Mouse (Mus musculus): ENCODE measurements around the gene Sbno2. TPM values are rescaled to one million over a fixed set of nuclear protein-coding genes. Genes with fewer than 3 reads are reported as not detected.

Gene Sbno2
- polyA plus RNA-seq (2017; shearing (Covaris generic)): 59.4 TPM

GRCm38 (mm10) chr10:80105460-80105859 is at the start of gene Sbno2:
Gene Sbno2 (minus strand): TSS chr10:80105571.

GRCm38 (mm10) chr10:80147719-80148601 is 42.6 kb upstream of the Sbno2 start, which contains the start of gene Midn:
Gene Midn (plus strand): TSS chr10:80148272.

GRCm38 (mm10) chr10:80140666-80141035 is 35.3 kb upstream of the Sbno2 start, which contains the start of gene Cbarp:
Gene Cbarp (minus strand): TSS chr10:80140835.

DNA sequence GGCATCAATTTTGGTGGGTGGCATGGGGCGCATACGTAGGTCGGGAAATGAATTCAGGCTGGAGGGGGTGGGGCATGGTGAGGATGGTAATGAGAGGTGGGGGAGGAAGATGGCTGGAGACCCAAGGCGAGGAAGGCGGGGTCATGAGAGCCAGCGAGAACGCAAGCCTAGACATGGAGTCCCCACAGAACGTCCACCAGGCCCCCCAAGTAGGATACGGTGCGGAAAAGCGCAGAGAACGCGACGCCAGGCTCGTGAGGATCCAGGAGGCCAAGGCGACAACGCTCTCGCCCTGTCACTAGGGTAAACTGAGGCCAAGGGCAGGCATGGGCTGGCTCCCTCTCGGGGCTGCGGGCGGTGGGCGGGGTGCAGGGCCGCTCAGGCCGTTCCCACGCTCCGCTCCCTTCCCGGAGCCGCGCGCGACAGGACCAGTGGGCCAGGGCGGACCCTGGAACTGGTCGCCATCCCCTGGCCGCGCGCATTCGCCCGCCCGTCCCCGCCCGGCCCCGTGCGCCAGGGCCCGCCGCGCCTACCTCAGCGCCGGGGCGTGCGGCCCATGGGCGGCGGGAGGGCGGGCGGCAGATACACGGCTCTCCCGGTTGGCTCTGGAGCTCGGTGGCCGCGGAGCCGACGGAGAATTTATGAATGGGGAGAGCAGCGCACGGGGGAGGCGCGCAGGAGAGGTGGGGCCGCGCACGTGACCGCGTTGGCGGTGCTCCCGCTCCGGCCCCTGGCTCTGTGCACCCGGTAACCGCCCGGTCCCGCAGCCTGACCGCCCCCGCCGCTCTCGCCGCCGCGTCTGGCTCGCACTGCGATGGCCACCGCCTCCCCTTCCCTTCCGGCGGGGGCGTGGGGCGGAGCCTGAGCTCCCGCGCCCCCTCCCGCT is 33.4 kb upstream of the Sbno2 start, which contains the start of gene Atp5d:
Gene Atp5d, plus strand, starts transcription at position 80 of the 886 bp plus-strand sequence.

GRCm38 (mm10) chr10:80115290-80115943 is 10.0 kb upstream of the Sbno2 start, which contains the start of gene Stk11:
Gene Stk11 (plus strand): TSS chr10:80115803.

GRCm38 (mm10) chr10:80047041-80047565 is 58.3 kb downstream of the Sbno2 start, which contains the start of gene Gpx4:
Gene Gpx4 (plus strand): TSS chr10:80047166.

GRCm38 (mm10) chr10:80039559-80039979 is 65.8 kb downstream of the Sbno2 start, which contains the start of gene Polr2e:
Gene Polr2e (minus strand): TSS chr10:80039795.

DNA sequence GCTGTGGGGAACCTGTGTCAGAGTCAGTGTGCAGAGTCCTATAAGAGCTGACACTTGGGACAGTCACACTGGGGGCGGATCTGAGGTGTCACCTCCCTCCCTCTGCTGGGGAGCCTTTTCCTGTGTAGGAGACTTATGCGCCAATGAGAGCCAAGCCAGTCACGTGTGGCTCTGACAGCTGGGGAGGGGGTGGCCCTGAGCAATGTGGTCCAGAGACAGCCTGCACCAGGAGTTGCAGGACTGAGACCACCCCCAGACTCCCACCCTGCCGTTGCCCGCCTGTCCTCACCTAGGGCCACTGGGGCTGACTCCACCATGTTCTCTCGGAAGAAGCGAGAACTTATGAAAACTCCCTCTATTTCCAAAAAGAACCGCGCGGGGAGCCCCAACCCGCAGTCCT is 88.9 kb downstream of the Sbno2 start, which contains the start of gene Arhgap45:
Gene Arhgap45, plus strand, starts transcription at position 143 of the 400 bp plus-strand sequence.

Other genes starting within 250 kb of the Sbno2 start
- not detected for gene Prtn3, start 231.1 kb downstream of the Sbno2 start, polyA plus RNA-seq (2017; shearing (Covaris generic))
- 4.5 TPM for gene Plppr3, start 230.9 kb downstream of the Sbno2 start, polyA plus RNA-seq (2017; shearing (Covaris generic))
- gene Elane, start 219.3 kb downstream of the Sbno2 start, polyA plus RNA-seq (2017; shearing (Covaris generic)): not detected
- not detected for gene Cfd, start 214.7 kb downstream of the Sbno2 start, polyA plus RNA-seq (2017; shearing (Covaris generic))
- 40.9 TPM for gene Med16, start 196.6 kb downstream of the Sbno2 start, polyA plus RNA-seq (2017; shearing (Covaris generic))
- gene Gm26602, start 194.7 kb downstream of the Sbno2 start, polyA plus RNA-seq (2017; shearing (Covaris generic)): 23.3 TPM
- gene Kiss1r, start 188.6 kb downstream of the Sbno2 start, polyA plus RNA-seq (2017; shearing (Covaris generic)): 0.50 TPM
- 193 TPM for gene R3hdm4, start 184.4 kb downstream of the Sbno2 start, polyA plus RNA-seq (2017; shearing (Covaris generic))
- 9.6 TPM for gene Arid3a, start 178.5 kb downstream of the Sbno2 start, polyA plus RNA-seq (2017; shearing (Covaris generic))
- gene Wdr18, start 145.4 kb downstream of the Sbno2 start, polyA plus RNA-seq (2017; shearing (Covaris generic)): 73.4 TPM
- not detected for gene Grin3b, start 134.9 kb downstream of the Sbno2 start, polyA plus RNA-seq (2017; shearing (Covaris generic))
- gene Tmem259, start 121.2 kb downstream of the Sbno2 start, polyA plus RNA-seq (2017; shearing (Covaris generic)): 32.9 TPM
- gene Cnn2, start 117.0 kb downstream of the Sbno2 start, polyA plus RNA-seq (2017; shearing (Covaris generic)): 937 TPM
- gene Abca7, start 109.1 kb downstream of the Sbno2 start, polyA plus RNA-seq (2017; shearing (Covaris generic)): 60.9 TPM
- 916 TPM for gene Arhgap45, start 88.9 kb downstream of the Sbno2 start, polyA plus RNA-seq (2017; shearing (Covaris generic))
- gene Polr2e, start 65.8 kb downstream of the Sbno2 start, polyA plus RNA-seq (2017; shearing (Covaris generic)): 195 TPM
- gene Gpx4, start 58.4 kb downstream of the Sbno2 start, polyA plus RNA-seq (2017; shearing (Covaris generic)): 441 TPM
- 47.2 TPM for gene Stk11, start 10.2 kb upstream of the Sbno2 start, polyA plus RNA-seq (2017; shearing (Covaris generic))
- 400 TPM for gene Atp5d, start 33.1 kb upstream of the Sbno2 start, polyA plus RNA-seq (2017; shearing (Covaris generic))
- gene Cbarp, start 35.3 kb upstream of the Sbno2 start, polyA plus RNA-seq (2017; shearing (Covaris generic)): 3.4 TPM
- 5.6 TPM for gene Midn, start 42.7 kb upstream of the Sbno2 start, polyA plus RNA-seq (2017; shearing (Covaris generic))
- 228 TPM for gene Cirbp, start 60.4 kb upstream of the Sbno2 start, polyA plus RNA-seq (2017; shearing (Covaris generic))
- 21.5 TPM for gene 1600002K03Rik, start 67.4 kb upstream of the Sbno2 start, polyA plus RNA-seq (2017; shearing (Covaris generic))
- 0.17 TPM for gene Efna2, start 73.9 kb upstream of the Sbno2 start, polyA plus RNA-seq (2017; shearing (Covaris generic))
- 119 TPM for gene Mum1, start 120.9 kb upstream of the Sbno2 start, polyA plus RNA-seq (2017; shearing (Covaris generic))
- 273 TPM for gene Ndufs7, start 143.6 kb upstream of the Sbno2 start, polyA plus RNA-seq (2017; shearing (Covaris generic))
- 0.67 TPM for gene Gamt, start 155.4 kb upstream of the Sbno2 start, polyA plus RNA-seq (2017; shearing (Covaris generic))
- gene Dazap1, start 155.9 kb upstream of the Sbno2 start, polyA plus RNA-seq (2017; shearing (Covaris generic)): 94.1 TPM
- 790 TPM for gene Rps15, start 186.9 kb upstream of the Sbno2 start, polyA plus RNA-seq (2017; shearing (Covaris generic))
- gene Apc2, start 190.4 kb upstream of the Sbno2 start, polyA plus RNA-seq (2017; shearing (Covaris generic)): 0.24 TPM
- 82.5 TPM for gene 2310011J03Rik, start 215.0 kb upstream of the Sbno2 start, polyA plus RNA-seq (2017; shearing (Covaris generic))
- 28.8 TPM for gene Pcsk4, start 223.9 kb upstream of the Sbno2 start, polyA plus RNA-seq (2017; shearing (Covaris generic))
- 0.41 TPM for gene Reep6, start 224.4 kb upstream of the Sbno2 start, polyA plus RNA-seq (2017; shearing (Covaris generic))
- gene Adamtsl5, start 242.8 kb upstream of the Sbno2 start, polyA plus RNA-seq (2017; shearing (Covaris generic)): not detected

Data from CD4-positive, CD25-positive, alpha-beta regulatory T cell (primary cell).